Mouse (Mus musculus): Measurements from ENCODE around the gene Apon. TPM values are rescaled to one million over a fixed set of nuclear protein-coding genes. Genes with fewer than 3 reads are reported as not detected.

The Apon gene
- polyA plus RNA-seq, 2 experiments: 0.30 to 0.72 TPM

DNA sequence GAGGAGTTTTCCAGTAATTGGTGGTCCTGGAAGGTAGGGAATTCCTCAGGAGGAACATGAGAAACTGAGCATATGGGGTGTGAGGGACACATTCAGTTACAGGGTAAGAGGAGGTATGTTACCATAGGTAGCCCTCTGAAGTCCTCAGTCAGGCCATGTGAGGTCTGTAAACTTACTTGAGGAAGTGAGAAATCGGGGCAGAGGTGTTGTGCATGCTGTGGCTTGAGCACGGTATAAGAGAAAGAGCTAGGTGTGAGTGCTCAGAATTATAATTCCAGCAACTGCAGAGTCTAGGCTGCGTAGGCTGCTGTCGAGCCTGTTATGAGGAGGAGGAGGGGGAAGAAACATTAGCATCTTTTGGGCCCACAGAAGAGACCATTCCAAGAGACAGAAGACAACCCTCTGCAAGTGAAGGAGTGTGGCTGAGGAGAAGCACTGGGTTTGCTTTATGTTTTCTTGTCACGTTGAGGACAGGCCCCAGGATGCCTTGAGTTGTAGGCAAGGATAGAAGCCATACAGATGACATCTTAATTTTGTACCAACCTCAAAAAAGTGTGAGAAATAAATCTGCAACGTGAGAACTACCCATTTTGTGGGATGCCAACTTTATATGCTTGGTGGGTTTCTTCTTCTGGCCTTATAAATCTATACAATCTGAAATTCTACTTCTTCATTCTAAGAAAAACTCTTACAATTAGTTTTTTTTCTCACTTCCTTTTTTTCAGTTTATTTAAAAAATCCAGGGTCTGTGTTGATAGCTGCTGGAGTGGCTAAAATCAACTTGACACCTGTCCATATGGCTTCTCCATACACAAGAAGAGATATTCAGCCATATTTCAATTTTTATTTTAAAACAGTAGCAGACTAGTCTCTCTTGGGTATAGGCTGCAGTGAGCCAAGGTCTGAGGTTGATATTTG lies 9.8 kb downstream of the Apon start:
- H3K9ac ChIP-seq (ENCODE audit: low read depth, low read length, severe bottlenecking): no peak overlapping the region
- DNase-seq (ENCODE audit: low spot score) (no peak), ATAC-seq (ENCODE audit: low FRiP score, low read depth) (no peak)
- H3K4me2 ChIP-seq (replicated peaks; ENCODE audit: low read depth, low read length, severe bottlenecking): no peak overlapping the region
- H3K27ac ChIP-seq (replicated peaks; ENCODE audit: low read depth, low read length): no peak overlapping the region
- no peak for TF ChIP-seq POLR2A (IDR thresholded peaks at IDR 0.05; ENCODE audit: borderline replicate concordance, extremely low read depth, insufficient read depth, insufficient read length)
- no peak overlapping the region for H3K4me3 ChIP-seq (replicated peaks; ENCODE audit: low read length)
- H3K27me3 ChIP-seq (ENCODE audit: control insufficient read depth, insufficient read depth, low read length): no peaks in the 10 kb centered on the region
- H3K9me3 ChIP-seq (ENCODE audit: control insufficient read depth, low read length): no peaks in the 10 kb centered on the region
- no peaks in the 10 kb centered on the region for H3K4me1 ChIP-seq (ENCODE audit: control insufficient read depth, insufficient read depth, low read length)
- H3K36me3 ChIP-seq (ENCODE audit: control insufficient read depth, insufficient read depth, low read length): no peaks in the 10 kb centered on the region
- 78% methylated on average over 6 of the region's 6 CpGs for WGBS

GRCm38 (mm10) chr10:128268371-128268770 lies 14.5 kb downstream of the Apon start, which contains the start of gene Apof:
Gene Apof, plus strand, starts transcription at chr10:128268671.
- Histone ChIP-seq H3K4me1 (ENCODE audit: control insufficient read depth, insufficient read depth, low read length) (peaks cover 2% of the 10 kb centered on the region; the same call in 1 of the 2 replicates), H3K9ac (ENCODE audit: low read depth, low read length, severe bottlenecking) (no peak within 1 kb of the TSS), H3K36me3 (ENCODE audit: control insufficient read depth, insufficient read depth, low read length) (no peaks in the 10 kb centered on the region), H3K4me2 (replicated peaks; ENCODE audit: low read depth, low read length, severe bottlenecking) (no peak within 1 kb of the TSS), H3K27ac (replicated peaks; ENCODE audit: low read depth, low read length) (no peak within 1 kb of the TSS), H3K27me3 (ENCODE audit: control insufficient read depth, insufficient read depth, low read length) (no peaks in the 10 kb centered on the region), H3K9me3 (ENCODE audit: control insufficient read depth, low read length) (no peaks in the 10 kb centered on the region), H3K4me3 (replicated peaks; ENCODE audit: low read length) (no peak within 1 kb of the TSS)
- DNase-seq (ENCODE audit: low spot score) (no peak), ATAC-seq (ENCODE audit: low FRiP score, low read depth) (no peak)
- 79% methylated on average over 6 of the region's 6 CpGs for WGBS
- no peak for TF ChIP-seq POLR2A (IDR thresholded peaks at IDR 0.05; ENCODE audit: borderline replicate concordance, extremely low read depth, insufficient read depth, insufficient read length)

DNA sequence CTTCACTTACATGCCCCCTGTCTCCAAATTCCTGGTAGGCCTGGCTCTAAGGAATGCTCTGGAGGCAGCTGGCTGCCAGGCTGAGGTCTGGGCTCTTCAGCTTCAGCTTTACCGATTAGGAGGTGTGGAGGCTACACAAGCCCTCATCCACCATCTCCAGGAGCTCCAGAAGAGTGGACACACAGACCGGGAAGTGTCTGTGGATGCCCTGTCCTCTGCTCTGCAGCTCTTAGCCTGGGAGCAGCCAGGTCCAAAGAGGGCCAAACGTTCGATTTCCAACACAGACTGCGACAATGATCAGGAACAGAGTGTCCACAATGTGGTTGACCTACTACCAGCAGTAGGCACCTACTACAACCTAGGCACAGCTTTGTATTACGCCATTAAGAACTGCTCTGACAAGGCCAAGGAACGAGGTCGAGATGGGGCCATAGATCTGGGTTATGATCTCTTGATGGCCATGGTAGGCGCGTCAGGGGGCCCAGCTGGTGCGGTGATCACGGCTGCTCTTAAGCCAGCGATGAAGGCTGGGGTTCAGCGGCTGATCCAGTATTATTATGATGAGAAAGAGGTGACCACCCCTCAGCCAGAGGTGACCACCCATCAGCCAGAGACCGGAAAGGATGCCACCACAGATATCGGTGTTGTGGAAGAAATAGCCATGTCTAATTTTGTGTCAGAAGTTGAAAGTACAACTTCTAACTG lies 15.5 kb downstream of the Apon start:
- no peak for TF ChIP-seq POLR2A (IDR thresholded peaks at IDR 0.05; ENCODE audit: borderline replicate concordance, extremely low read depth, insufficient read depth, insufficient read length)
- 89% methylated on average over 16 of the region's 16 CpGs for WGBS

DNA sequence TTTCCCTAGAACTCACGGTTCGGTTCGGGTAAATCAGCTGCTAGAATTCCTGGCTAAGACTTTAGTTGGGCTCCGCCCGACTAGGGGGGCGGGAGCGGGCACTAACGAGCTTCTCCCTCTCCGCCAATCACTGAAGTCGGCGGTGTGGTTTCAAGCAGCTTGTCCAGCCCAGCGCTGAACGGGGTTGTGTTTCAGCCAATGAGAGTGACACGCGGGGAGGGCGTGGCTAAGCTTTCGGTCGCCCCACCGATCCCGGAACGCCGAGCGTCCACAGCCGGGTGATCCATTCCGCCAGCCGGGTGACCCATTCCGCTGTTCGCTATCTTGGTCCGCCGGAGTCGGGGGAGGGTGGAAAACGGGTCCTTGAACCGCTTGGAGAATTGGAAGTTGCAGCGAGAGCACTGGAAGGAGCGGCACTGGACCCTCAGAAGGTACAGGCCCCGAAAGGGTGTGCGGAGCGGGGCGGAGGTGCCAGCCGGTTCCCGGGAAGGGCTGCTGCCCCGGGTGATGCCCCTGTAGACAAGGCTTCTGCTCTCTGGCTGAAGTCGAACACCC lies 16.5 kb downstream of the Apon start, which contains the start of gene Stat2:
Gene Stat2 (plus strand): TSS at position 273 of the 555 bp plus-strand sequence.
- Histone ChIP-seq H3K4me2 (replicated peaks; ENCODE audit: low read depth, low read length, severe bottlenecking) (peak within 1 kb of the TSS; percentile 77), H3K27ac (replicated peaks; ENCODE audit: low read depth, low read length) (peak within 1 kb of the TSS; percentile 43; the same call in 1 of the 2 replicates), H3K4me3 (replicated peaks; ENCODE audit: low read length) (peak within 1 kb of the TSS; percentile 79), H3K36me3 (ENCODE audit: control insufficient read depth, insufficient read depth, low read length) (no peaks in the 10 kb centered on the region), H3K9ac (ENCODE audit: low read depth, low read length, severe bottlenecking) (peak within 1 kb of the TSS; percentile 68), H3K9me3 (ENCODE audit: control insufficient read depth, low read length) (no peaks in the 10 kb centered on the region), H3K27me3 (ENCODE audit: control insufficient read depth, insufficient read depth, low read length) (no peaks in the 10 kb centered on the region), H3K4me1 (ENCODE audit: control insufficient read depth, insufficient read depth, low read length) (peaks cover 2% of the 10 kb centered on the region; the same call in 1 of the 2 replicates)
- under 1% methylated on average over 41 of the region's 43 CpGs for WGBS
- ATAC-seq (ENCODE audit: low FRiP score, low read depth) (peak; percentile 100), DNase-seq (ENCODE audit: low spot score) (peak; percentile 98)
- TF ChIP-seq POLR2A (IDR thresholded peaks at IDR 0.05; ENCODE audit: borderline replicate concordance, extremely low read depth, insufficient read depth, insufficient read length): 0 out of 2 replicates have a peak, but pooled peaks have one; percentile 38

More for the DNA sequence above, 15.5 kb downstream of the Apon start:
- no peaks in the 10 kb centered on the region for H3K9me3 ChIP-seq (ENCODE audit: control insufficient read depth, low read length)
- H3K36me3 ChIP-seq (ENCODE audit: control insufficient read depth, insufficient read depth, low read length): no peaks in the 10 kb centered on the region
- DNase-seq (ENCODE audit: low spot score): no peak
- peaks cover 2% of the 10 kb centered on the region; the same call in 1 of the 2 replicates for H3K4me1 ChIP-seq (ENCODE audit: control insufficient read depth, insufficient read depth, low read length)
- no peaks in the 10 kb centered on the region for H3K27me3 ChIP-seq (ENCODE audit: control insufficient read depth, insufficient read depth, low read length)
- H3K4me3 ChIP-seq (replicated peaks; ENCODE audit: low read length): peak overlapping the region; percentile 79; the same call in 1 of the 2 replicates
- H3K27ac ChIP-seq (replicated peaks; ENCODE audit: low read depth, low read length): no peak overlapping the region
- H3K4me2 ChIP-seq (replicated peaks; ENCODE audit: low read depth, low read length, severe bottlenecking): peak overlapping the region; percentile 62
- no peak overlapping the region for H3K9ac ChIP-seq (ENCODE audit: low read depth, low read length, severe bottlenecking)
- no peak for ATAC-seq (ENCODE audit: low FRiP score, low read depth)

- Histone ChIP-seq H3K4me3 (replicated peaks; ENCODE audit: low read length) (peak overlapping the region; percentile 79), H3K4me2 (replicated peaks; ENCODE audit: low read depth, low read length, severe bottlenecking) (peak overlapping the region; percentile 77), H3K9ac (ENCODE audit: low read depth, low read length, severe bottlenecking) (peak overlapping the region; percentile 68), H3K9me3 (ENCODE audit: control insufficient read depth, low read length) (no peaks in the 10 kb centered on the region), H3K4me1 (ENCODE audit: control insufficient read depth, insufficient read depth, low read length) (peaks cover 2% of the 10 kb centered on the region; the same call in 1 of the 2 replicates), H3K27me3 (ENCODE audit: control insufficient read depth, insufficient read depth, low read length) (no peaks in the 10 kb centered on the region), H3K27ac (replicated peaks; ENCODE audit: low read depth, low read length) (0 out of 2 replicates have a peak overlapping the region, but pooled peaks have one; percentile 43), H3K36me3 (ENCODE audit: control insufficient read depth, insufficient read depth, low read length) (no peaks in the 10 kb centered on the region)
- WGBS: 42% methylated on average over 7 of the region's 7 CpGs
- DNase-seq (ENCODE audit: low spot score) (no peak), ATAC-seq (ENCODE audit: low FRiP score, low read depth) (no peak)
- no peak for TF ChIP-seq POLR2A (IDR thresholded peaks at IDR 0.05; ENCODE audit: borderline replicate concordance, extremely low read depth, insufficient read depth, insufficient read length)
Observed at GRCm38 (mm10) chr10:128270866-128271265, 17.0 kb downstream of the Apon start.
